Mouse (Mus musculus): Measurements from ENCODE around the gene Lgals1.
A peak's percentile ranks its signal among the peaks of the same experiment; 100 is the strongest.
"Not testable (repeated sequence)": the region's sequence is repeated elsewhere in the genome, so short reads cannot be mapped to it uniquely, and the experiment has no call there.

Lgals1 gene

DNA sequence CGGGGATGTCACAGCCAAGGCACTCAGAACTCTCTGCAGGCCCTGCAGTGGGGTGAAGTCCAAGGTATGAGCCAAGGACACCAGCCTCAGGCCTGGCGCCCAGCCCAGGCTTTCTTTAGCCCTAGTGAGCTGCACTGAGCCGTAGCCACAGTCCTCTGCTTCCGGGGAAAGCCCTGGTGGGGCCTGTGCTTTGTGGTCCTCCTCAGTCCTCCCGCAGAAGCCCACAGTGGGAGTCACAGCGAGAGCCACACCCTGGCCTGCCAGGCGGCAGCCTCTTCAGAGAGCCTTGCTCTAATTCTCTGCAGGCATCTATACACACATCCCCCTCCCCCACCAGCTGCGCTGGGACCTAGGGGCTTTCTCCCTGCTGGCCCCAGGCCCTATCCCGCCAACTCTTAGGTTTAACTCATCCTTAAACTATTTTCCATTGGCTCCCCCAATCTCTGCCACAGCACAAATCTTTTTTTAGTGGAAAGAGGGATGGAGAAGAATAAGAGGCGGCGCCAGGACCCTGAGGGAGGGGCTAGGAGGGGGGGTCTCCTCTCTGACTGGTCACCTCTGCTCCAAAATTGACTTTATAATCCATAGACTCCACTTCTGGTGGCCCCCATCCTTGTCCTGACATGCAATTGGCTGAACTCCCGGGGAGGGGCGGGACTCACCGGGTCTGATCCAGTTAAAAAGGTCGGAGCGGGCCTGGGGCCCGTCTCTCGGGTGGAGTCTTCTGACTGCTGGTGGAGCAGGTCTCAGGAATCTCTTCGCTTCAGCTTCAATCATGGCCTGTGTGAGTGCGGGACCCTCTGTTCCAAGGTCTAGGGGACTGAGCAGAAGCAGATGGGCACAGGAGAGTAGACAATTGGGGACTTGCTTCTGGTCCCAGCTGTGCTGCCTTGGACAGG is at the start of gene Lgals1:
Gene Lgals1, plus strand, starts transcription at position 705 of the 899 bp plus-strand sequence.
- peak in 1 of 2 experiments; percentile 45 for DNase-seq (ENCODE audit: low spot score in 2 of 2)

DNA sequence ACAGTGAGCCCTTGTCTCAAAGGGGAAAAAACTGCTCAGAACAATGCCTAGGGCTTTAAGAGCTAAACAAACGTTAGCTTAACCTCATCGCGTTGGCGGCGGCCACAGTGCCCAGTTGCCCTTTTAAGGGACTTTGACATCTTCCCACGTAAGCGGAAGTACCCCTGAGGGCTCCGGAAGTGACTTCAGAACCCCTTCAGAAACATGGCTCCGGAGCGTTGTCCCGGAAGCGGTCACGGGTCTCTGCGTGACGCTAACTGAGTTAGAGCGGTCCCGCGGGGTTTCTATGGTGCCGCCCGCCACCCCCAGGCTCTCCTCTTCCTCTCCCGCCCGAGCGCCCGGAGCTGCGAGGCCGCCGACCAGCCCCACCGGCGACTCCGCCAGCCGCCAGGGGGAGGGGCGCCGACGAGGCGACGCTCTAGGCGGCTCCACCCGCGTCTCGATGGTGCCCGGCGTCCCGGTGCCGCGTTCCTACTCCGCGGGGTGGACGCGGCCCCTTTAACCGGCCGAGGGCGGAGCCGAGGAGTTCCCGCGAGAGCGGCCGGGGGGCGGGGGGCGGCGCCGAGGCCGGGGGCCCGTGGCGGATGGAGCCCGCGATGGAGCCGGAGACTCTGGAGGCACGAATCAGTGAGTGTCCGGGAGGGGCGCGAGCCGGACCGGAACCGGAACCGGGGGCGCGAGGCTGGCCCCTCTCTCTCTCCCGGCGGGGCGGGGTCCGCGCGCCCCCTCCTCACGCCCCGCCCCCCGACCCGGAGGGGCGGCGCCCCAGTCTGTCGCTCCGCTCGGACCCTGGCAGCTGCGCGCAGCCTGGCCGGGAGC is 49.3 kb upstream of the Lgals1 start, which contains the start of gene Gga1:
Gene Gga1, plus strand, starts transcription at position 200 of the 819 bp plus-strand sequence.
- peak; percentile 94 to 97 for DNase-seq (ENCODE audit: low spot score in 2 of 2)

DNA sequence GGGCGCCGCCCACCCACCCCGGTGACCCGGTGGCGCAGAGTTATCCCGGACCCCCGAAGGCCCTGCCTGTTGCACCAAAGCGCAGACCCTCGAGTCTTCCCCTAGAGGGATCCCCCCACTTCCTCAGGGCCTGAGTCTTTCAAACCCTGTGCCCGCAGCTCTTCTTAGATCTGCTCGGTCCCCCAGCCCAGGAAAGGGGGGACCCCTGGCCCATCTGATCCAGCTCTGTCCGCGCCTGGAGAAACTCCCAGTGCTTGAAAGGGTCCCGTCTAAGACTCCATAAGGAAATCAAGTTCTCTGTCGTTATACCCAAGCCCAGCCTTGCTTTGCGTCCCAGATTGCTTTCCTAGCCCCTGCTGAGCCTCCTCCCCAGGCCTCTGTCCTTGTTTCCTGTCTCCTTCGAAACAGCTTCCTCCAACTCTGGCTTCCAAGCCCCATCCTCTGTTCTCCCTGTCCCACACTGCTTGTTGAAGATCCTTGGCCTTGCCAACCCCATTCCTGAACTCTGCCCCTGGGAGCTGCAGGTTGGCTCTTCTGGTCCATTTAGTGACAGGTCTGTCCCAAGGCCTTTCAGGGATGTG is 48.6 kb upstream of the Lgals1 start:
- DNase-seq (ENCODE audit: low spot score in 2 of 2), result no peak

DNA sequence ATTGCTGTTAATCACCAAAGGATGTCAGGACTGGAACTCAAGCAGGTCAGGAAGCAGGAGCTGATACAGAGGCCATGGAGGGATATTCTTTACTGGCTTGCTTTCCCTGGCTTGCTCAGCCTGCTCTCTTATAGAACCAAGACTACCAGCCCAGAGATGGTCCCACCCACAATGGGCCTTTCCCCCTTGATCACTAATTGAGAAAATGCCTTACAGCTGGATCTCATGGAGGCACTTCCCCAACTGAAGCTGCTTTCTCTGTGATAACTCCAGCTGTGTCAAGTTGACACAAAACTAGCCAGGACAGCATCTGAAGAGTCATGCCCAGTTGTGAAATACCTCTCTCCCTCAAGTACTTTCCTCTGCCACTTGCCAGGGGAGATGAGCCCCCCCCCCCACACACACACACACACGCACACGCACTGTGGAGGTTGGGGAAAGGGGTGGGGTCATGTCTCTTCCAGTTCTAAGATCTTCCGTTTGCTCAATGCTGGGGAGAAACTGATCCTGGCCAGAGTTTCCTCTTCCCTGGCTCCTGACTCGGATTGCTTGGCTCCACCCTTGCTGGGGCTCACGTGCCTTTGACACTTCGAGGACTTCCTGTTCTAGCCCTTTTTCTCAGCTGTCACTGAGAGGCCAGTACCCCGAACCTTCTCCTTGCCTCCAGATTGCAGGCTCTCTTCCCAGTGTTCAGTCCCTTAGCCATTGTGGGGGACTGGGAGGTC is 47.6 kb upstream of the Lgals1 start:
- DNase-seq (ENCODE audit: low spot score in 2 of 2), result not testable (repeated sequence)

DNA sequence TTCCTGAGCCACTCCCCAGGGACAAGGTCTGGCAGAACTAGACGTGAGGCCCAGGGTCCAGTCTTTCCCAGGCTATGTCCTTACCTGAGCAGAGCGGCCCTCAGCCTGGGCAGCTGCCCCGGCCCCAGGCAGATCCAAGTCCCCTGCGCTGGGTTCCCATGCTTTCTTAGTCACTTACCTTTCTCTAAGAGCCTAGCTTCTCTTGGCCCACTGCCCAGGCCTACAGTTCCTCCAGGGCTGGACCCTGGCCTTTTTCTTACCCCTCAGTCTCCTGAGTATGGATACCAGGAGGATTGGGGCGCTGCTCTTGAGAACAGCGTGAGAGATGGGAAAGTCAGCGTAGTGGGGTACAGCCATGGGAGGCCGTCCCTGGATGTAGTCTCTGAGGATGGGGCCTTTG is 46.1 kb upstream of the Lgals1 start:
- DNase-seq (ENCODE audit: low spot score in 2 of 2), result no peak

DNA sequence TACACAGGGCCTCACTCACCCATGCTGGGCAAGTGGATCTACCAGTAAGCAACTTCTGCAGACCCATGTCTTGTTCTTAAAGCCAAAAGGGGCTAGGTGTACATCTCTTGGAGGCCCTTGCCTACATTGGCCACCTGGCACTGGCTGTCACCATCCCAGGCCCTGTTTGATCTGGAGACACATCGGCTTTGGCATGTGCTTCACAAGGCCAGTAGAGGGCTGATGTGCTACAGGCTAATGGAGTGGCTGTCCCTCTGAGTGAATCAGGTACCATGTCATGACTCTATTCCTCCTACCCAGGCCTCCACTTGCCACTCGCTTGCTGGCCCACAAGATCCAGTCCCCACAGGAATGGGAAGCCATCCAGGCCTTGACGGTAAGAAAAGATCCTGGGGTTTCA is 44.7 kb upstream of the Lgals1 start:
- no peak for DNase-seq (ENCODE audit: low spot score in 2 of 2)

DNA sequence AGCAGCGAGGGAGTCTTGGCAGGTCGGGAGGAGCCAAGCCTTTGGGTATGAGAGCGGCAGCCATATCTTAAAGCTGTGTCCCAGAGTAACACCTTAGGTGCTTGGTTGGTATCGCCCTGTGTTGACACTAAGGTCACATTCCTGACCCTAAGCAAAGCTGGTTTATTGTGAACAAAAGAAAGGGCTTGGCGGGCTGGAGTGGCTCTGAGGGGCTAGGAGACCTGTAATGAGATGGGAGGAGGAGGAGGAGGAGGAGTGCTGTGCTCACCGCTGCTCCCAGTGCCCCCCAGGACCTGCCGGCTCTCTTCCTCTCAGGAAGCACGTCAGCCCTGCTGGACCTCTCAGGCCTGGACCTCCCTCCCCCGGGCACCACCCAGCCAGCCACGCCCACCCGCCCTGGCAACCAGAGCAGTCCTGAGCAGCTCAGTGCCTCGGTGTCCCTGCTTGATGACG is 37.1 kb upstream of the Lgals1 start:
- no peak for DNase-seq (ENCODE audit: low spot score in 2 of 2)

DNA sequence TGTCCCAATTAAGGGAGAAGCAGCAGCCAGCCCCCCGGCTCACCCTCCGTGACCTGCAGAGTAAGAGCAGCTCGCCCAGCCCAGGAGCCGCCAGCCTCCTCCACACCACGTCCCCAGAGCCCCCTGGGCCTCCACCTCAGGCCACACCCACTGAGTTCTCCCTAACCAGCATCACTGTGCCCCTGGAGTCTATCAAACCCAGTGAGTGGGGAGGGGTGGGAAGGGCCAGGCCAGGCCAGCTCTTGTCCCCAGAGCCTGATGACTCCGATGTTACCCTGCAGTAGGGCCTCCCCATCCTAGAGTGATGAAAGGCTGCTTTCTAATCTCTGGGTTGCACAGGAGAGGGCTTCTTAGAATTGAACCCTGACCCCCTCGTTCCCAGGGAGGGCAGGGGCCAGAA is 34.1 kb upstream of the Lgals1 start:
- DNase-seq (ENCODE audit: low spot score in 2 of 2), result no peak

DNA sequence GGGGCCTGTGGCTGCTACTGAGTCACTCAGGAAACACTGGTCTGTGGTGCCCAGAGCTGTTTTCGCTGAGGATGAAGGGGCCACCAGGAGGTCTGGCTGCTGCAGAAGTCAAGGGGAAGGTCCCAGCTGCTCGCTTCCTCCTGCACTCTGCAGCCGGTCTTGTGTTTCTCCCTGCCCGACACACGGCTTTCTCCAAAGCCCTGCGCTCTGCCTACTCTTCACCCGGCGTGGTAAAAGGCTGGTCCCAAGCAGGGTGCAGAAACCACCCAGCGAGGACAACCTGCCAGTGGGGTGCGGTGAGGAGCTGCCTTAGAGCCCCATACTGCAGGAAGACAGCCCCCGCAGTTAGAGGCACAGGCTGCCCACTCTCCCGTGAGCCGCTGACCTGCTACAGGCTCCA is 31.8 kb upstream of the Lgals1 start:
- DNase-seq (ENCODE audit: low spot score in 2 of 2), result no peak

DNA sequence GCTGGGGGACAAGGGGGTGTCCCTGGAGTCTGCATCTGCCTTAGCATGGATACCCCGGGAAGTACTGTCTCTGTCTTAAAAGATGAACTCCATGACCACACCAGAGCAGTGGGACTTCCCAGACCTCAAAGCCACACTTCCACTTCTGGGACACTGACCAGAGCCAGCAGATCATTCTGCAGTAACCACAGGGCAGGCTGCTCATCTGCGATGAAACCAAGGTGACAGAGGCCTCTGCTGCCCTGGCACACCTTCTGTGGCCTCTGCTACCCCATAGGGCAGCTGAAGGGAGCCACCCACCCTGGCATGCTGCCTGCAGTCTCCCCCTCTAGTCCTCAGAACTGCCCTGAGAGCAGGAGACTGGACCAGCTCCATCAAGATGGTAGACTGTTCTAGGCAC is 30.8 kb upstream of the Lgals1 start:
- DNase-seq (ENCODE audit: low spot score in 2 of 2), result no peak

DNA sequence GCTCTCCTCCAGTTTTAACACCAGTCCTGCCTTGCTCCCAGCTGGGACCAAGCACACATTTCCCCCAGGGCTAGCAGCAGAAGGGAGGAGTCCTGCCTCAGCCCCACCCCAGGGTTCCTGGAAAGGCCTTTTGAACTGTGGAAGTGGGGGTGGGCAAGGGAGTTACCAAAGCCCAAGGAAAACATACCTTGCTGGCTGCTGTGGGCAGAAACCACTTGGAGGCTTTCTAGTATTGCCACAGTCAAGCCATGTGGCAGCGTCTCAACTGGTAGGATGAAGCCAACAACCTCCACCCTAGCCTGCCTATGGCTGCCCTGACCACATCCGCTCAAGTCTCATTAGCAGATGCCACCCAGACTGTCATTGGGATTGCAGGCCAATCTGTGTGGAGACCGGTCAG is 30.4 kb upstream of the Lgals1 start:
- no peak for DNase-seq (ENCODE audit: low spot score in 2 of 2)

DNA sequence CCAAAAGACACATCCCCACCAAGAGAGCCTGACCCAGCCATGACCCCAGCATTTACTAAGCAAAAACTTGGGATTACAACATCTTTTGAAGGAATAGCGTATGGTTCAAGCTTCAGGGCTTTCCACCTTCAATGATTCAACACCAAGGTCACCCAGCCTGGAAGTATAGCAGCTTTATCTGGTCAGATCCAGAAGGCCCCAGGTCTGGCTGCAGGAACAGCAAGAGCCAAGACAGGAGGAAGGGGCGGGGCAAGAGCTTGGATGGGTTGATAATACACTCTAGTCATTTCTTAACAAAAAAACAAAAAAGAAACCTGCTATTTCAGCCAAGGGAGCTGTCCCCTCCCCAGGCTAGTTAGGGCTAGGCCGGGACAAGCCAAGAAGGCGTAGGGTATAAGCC is 29.0 kb upstream of the Lgals1 start:
- no peak for DNase-seq (ENCODE audit: low spot score in 2 of 2)

DNA sequence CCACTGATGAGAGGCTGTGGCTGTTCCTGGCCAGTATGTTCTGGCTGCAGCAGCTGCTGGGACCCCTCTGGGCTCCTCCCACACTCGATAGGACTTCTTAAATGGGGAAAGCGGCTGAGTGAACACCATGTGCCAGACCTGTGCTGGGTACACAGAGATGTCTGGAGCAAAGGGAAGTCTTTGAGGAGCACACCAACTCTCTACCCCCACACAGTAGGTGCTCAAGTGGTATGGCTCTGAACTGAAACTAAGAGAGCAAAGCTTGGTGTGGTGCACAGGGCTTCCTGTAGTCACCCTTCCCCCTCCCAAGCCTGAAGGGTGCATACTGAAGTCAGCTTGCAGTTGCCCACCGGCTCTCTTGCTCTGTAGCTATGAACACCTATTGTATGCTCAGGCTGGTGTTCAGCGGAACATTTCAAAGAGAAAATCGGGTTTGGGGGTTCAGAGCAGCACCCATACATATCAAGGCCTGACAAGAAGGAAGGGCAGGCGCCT is 28.0 kb upstream of the Lgals1 start:
- DNase-seq (ENCODE audit: low spot score in 2 of 2), result no peak

DNA sequence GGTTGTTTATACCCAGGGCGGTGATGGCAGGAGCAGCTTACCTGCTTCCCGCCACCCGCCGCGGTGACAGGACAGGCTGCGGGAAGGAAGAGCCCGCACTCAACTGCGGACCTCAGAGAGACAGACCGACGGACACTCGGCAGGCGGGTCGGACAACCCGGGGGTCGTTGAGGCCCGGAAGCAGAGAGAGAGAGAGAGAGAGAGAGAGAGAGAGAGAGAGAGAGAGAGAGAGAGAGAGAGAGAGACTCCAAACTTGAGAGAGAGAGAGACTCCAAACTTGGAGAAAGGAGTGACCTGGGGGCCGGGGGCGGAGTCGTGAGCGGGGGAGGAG is 27.2 kb upstream of the Lgals1 start, which contains the start of gene Gm49510:
Gene Gm49510, plus strand, starts transcription at position 259 of the 331 bp plus-strand sequence.
- no peak for DNase-seq (ENCODE audit: low spot score in 2 of 2)

DNA sequence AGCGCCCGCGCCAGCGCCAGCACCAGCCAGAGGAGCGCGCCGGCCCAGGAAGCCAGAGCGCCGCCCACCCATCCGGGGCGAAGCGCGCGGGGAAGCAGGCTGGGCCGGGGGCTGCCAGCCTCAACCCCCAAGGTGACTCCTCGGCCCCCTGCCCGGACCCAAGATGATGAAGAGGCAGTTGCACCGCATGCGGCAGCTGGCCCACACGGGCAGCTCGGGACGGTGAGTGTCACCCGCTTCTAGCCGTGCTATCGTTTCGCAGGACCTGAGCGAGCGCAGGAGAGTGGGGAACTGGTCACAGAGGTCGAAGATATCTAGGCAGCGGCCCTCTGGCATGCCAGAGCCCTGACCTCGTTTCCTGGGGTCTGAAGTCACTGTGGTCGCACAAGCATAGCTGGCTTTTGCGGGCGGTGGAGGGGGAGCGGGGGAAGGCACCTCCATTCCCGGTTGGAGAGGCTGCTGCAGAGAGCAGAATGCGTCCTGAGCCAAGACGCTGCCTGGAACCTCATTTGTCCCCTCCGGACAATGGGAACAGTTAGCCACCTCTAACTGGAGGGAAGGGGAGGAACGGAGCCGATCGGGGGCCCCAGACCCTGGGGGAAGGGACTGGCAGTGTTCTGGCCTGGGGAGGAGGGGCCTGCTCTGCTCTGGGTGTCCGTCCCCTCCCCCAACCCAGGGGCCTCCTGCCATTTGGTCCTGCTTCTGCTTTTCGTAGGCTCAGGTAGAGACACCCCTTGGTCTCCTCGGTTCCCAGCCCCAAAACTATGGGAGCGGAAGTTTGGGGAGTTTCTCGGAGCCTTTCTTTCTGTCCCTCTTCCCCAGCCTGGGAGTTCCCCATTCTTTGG is 26.6 kb upstream of the Lgals1 start, which contains the start of gene Sh3bp1:
Gene Sh3bp1, plus strand, starts transcription at position 29 of the 845 bp plus-strand sequence.
- no peak for DNase-seq (ENCODE audit: low spot score in 2 of 2)

DNA sequence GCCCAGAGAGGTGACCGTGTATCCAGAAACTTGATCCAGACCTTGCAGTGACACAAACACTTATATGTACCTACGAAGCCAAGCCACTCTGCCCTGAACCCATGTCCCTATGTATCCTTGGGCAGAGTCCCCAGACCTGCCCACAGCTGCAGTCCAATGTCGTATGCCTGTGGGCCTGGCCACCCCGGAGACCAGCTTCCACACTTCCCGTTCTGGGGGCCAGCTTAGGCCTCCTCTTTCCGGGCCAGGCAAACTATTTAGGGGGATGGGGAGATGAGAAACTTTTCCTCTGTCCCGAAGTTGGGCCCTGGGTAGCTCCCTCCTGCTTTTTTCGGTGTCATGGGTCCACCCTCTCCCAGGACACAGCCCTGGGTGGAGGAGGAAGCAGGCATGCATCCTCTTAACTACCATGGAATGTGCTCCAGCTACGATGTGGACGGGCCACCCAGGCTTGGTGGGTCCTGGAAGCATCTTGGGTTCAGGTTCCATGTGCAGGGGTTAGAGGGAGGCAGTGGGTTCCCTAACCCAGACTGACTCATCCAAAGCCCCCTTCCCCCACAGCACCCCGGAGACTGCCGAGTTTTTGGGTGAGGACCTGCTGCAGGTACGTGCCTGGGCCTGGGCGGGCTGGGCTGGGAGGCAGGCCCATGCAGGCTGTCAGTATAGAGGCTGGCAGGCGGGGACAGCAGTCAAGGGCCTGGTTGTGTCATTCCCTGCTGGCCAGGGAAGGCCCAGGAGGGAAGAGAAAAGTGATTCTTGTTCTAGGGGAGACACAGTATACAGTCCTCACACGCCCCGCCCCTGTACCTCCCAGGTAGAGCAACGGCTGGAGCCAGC is 25.7 kb upstream of the Lgals1 start:
- DNase-seq (ENCODE audit: low spot score in 2 of 2), result no peak

DNA sequence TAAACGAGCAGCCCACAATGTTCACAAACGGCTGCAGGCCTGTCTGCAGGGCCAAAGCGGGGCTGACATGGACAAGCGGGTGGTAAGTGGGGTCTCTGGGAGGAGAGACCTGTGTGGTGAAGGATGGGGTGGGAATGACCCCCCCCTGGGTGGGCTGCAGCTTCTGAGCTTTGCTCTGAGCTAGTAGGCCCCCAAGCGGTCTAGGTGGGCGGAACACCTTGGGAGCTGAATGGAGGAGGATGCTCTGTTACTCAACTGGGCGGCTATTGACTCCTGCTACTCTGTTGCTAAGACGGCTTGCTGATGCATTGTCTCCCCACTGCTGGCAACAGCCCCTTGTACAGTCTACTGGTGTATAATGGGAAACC is 25.1 kb upstream of the Lgals1 start:
- DNase-seq (ENCODE audit: low spot score in 2 of 2), result no peak

DNA sequence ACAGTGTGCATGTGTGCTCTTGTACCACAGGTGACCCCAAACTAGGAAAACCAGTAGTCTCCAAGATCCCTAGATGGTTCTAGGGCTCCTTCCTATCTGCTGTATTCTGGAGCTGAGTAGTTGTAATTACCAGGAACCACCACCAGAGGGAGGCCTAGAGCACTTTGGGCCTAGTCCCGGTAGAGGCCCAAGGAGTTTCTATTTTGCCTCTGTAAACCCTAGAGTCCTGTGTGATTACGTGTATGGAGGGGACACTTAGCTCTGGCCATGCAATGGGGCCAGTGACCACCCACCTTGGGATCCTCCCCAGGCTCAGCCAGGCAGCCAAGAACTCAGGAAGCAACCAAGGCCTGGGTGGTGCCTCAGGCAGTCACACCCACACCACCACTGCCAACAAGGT is 23.3 kb upstream of the Lgals1 start:
- peak in 1 of 2 experiments; percentile 87 for DNase-seq (ENCODE audit: low spot score in 2 of 2)

DNA sequence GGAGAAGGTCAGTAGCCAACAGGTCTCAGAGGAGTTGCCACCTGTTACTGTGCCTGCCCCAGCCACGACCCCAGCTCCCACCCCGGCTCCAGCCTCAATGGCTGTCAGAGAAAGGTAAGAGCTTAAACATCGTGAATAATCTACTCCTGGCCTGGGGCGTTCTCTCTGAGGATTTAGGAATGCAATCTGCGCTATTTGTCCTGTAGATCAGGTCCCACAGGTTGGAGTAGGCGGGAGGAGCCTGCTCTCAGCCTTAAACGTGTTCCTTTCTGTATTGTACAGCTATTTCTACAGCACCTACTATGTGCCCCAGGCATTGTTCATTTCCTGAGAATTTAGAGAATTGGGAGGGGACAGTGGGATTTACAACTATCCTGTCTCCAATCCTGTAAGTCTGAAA is 18.1 kb upstream of the Lgals1 start:
- DNase-seq (ENCODE audit: low spot score in 2 of 2), result no peak

DNA sequence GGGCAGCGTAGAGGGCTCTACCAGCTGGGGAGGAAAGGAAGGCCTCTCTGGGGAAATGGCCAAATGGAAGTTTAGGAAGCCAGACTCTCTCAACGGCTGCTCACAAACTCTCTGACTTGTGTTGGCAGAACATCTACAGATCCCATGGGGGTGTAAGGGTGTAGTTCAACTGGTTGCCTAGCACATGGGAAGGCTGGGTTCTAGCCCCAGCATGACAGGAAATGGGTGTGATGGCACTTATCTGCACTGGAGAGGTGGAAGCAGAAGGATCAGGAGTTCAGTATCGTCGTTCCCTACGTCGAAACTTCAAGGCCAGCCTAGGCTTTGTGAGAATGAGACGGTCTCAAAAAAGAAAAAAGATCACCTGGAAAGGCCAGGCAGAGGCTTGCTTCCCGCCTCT is 17.5 kb upstream of the Lgals1 start:
- DNase-seq (ENCODE audit: low spot score in 2 of 2), result no peak

Data from left cerebral cortex, adult 9 months (tissue).